Mouse (Mus musculus) small intestine, adult 2 months (tissue): ENCODE measurements around the gene Dock10.

ENCODE experiments used
- CTCF ChIP-seq: fragments of 200-500 bp; IDR thresholded peaks from 2 replicates; pipeline ENCODE4 v1.5.1; 2012; ENCODE audit warnings: low read depth, mild to moderate bottlenecking, control low read depth, inconsistent platforms, low read length, moderate library complexity, mixed read lengths; ENCODE audit not compliant: insufficient replicate concordance, insufficient read length; ENCODE audit errors: extremely low read depth
- POLR2A ChIP-seq: fragments of 200-500 bp; IDR thresholded peaks from 2 replicates; pipeline ENCODE4 v1.6.1; 2012; ENCODE audit warnings: low read depth, mild to moderate bottlenecking, control low read depth, inconsistent platforms, low read length, moderate library complexity

DNA sequence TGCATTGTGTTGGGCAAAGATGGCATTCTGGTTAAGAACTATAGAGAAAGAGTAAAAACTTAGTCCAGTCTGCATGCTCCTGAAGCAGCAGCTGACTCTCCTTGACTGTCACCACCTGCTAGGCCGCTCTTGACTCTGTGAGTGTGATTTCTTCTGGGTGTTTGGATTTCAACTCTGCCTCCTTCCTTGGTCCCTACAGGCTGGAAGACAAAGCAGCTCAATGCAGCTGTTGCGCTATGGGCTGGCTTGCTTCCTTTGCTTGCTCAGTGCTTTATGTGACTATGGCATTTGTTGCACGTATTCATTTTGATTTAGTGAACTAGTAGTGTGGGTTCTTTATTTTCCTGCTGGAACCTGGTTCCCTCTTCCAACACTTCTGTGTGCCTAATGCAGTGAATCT is 43.7 kb upstream of the Dock10 start:
- TF ChIP-seq POLR2A (no peak), CTCF (no peak)
